Mouse (Mus musculus) cerebellum, adult 11 months (tissue): ENCODE results near the gene Peak1.

Source experiments
- DNase-seq: peaks from one replicate; pipeline ENCODE4 v3.0.0; 2022

Peak1 gene

GRCm38 (mm10) chr9:56415393-56415792, 2.5 kb downstream of the Peak1 start:
- DNase-seq, result peak; percentile 63

GRCm38 (mm10) chr9:56414322-56414721, 3.5 kb downstream of the Peak1 start:
- DNase-seq, result no peak

GRCm38 (mm10) chr9:56412716-56413115, 5.2 kb downstream of the Peak1 start:
- no peak for DNase-seq

- DNase-seq, result no peak
Measured at GRCm38 (mm10) chr9:56409928-56410327, 7.9 kb downstream of the Peak1 start.

- DNase-seq, result no peak
Measured at GRCm38 (mm10) chr9:56404619-56405018, 13.2 kb downstream of the Peak1 start.

GRCm38 (mm10) chr9:56396306-56396705, 21.6 kb downstream of the Peak1 start:
- DNase-seq, result no peak

- DNase-seq, result no peak
Measured at GRCm38 (mm10) chr9:56392857-56393256, 25.0 kb downstream of the Peak1 start.

- DNase-seq, result no peak
Measured at GRCm38 (mm10) chr9:56382786-56383185, 35.1 kb downstream of the Peak1 start.

GRCm38 (mm10) chr9:56374401-56374800, 43.5 kb downstream of the Peak1 start:
- DNase-seq, result no peak

GRCm38 (mm10) chr9:56370710-56371109, 47.2 kb downstream of the Peak1 start:
- DNase-seq, result no peak

GRCm38 (mm10) chr9:56368814-56369213, 49.1 kb downstream of the Peak1 start:
- DNase-seq, result no peak

GRCm38 (mm10) chr9:56363306-56363705, 54.6 kb downstream of the Peak1 start:
- DNase-seq, result no peak

- DNase-seq, result no peak
Measured at GRCm38 (mm10) chr9:56359261-56359660, 58.6 kb downstream of the Peak1 start.

GRCm38 (mm10) chr9:56355186-56355585, 62.7 kb downstream of the Peak1 start:
- DNase-seq, result no peak

- DNase-seq, result no peak
Measured at GRCm38 (mm10) chr9:56346321-56346720, 71.5 kb downstream of the Peak1 start.

GRCm38 (mm10) chr9:56339426-56340195, 78.3 kb downstream of the Peak1 start:
- no peak for DNase-seq

GRCm38 (mm10) chr9:56334363-56334762, 83.5 kb downstream of the Peak1 start:
- no peak for DNase-seq

GRCm38 (mm10) chr9:56332774-56333173, 85.1 kb downstream of the Peak1 start:
- no peak for DNase-seq

GRCm38 (mm10) chr9:56326511-56327005, 91.3 kb downstream of the Peak1 start:
- no peak for DNase-seq

- DNase-seq, result no peak
Measured at GRCm38 (mm10) chr9:56325725-56326124, 92.1 kb downstream of the Peak1 start.

- no peak for DNase-seq
Measured at GRCm38 (mm10) chr9:56324576-56325355, 93.1 kb downstream of the Peak1 start.

- DNase-seq, result no peak
Measured at GRCm38 (mm10) chr9:56321291-56321690, 96.6 kb downstream of the Peak1 start.

- no peak for DNase-seq
Measured at GRCm38 (mm10) chr9:56314326-56314725, 103.5 kb downstream of the Peak1 start.

GRCm38 (mm10) chr9:56309079-56309478, 108.8 kb downstream of the Peak1 start:
- no peak for DNase-seq
